Mouse (Mus musculus) olfactory bulb, adult 2 months (tissue): ENCODE results near the gene Slc25a18.

Experiments used
- CTCF ChIP-seq: fragments of 200-500 bp; IDR thresholded peaks from 2 replicates; pipeline ENCODE4 v1.5.1; 2012; ENCODE audit warnings: low read depth, mild to moderate bottlenecking, low read length, moderate library complexity; ENCODE audit not compliant: insufficient read depth
- POLR2A ChIP-seq: fragments of 200-500 bp; IDR thresholded peaks from 2 replicates; pipeline ENCODE4 v1.6.1; 2012; ENCODE audit warnings: mild to moderate bottlenecking, low read depth, low read length, moderate library complexity; ENCODE audit not compliant: insufficient read depth

DNA sequence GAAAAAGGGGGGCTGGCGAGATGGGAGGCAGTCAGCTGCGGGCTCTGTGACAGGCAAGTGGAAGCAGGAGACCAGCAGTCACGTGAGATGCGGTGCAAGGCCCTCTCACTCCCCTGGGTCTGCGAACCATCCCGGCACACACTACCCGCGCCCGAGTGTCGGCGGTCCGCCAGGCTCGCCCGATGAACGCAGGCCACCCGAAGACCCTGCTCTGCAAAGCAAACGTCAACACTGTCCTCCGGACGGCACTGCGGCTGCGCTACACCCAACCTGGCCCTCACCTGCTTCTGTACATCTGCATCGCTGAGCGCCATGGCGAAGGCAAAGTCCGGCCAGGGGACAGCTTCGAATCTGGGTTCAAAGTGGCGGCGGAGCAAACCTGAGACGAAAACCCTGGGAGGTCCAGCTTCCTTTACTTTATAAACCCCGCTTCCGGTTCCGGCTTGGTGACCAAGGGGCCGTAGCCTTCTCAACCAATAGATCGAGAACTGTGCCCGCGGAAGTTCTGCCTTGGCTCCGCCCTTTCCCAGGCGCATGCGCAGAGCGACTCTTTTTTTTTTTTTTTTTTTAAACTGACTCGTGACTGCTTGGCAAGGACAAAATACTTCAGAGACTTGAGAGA lies 49.0 kb downstream of the Slc25a18 start, which contains the start of gene Atp6v1e1:
- TF ChIP-seq CTCF (no peak), POLR2A (peak; percentile 58; the same call in 1 of the 2 replicates)
